Mouse (Mus musculus) lung, embryonic 14.5 days (tissue): ENCODE results near the gene Fbxw2. TPM values are rescaled to one million over a fixed set of nuclear protein-coding genes. Genes with fewer than 3 reads are reported as not detected.
"Not testable (repeated sequence)": the region's sequence is repeated elsewhere in the genome, so short reads cannot be mapped to it uniquely, and the experiment has no call there.

ENCODE experiments used
- ATAC-seq: fragments of 200-750 bp; cut with Nextera tagmentation; 2 replicates; pipeline ENCODE4 v1.8.0; 2017; ENCODE audit warnings: mild to moderate bottlenecking, moderate TSS enrichment, moderate library complexity; ENCODE audit not compliant: insufficient read depth
- DNase-seq: peaks from one replicate; pipeline ENCODE4 v3.0.0-alpha.2; 2015
- H3K27ac ChIP-seq: fragments of 300-500 bp; sonication (generic); 2 replicates; pipeline ENCODE4 v1.5.1; 2014; ENCODE audit warnings: low read depth, mild to moderate bottlenecking, moderate library complexity
- H3K27me3 ChIP-seq: fragments of 300-500 bp; sonication (generic); 2 replicates; pipeline ENCODE4 v1.6.1; 2014; ENCODE audit warnings: low read length, control low read depth; ENCODE audit not compliant: insufficient read depth
- H3K36me3 ChIP-seq: fragments of 300-500 bp; sonication (generic); 2 replicates; pipeline ENCODE4 v1.6.1; 2014; ENCODE audit warnings: control low read depth; ENCODE audit not compliant: insufficient read depth
- H3K4me1 ChIP-seq: fragments of 300-500 bp; sonication (generic); 2 replicates; pipeline ENCODE4 v1.6.1; 2014; ENCODE audit warnings: antibody characterized with exemption, control low read depth; ENCODE audit not compliant: insufficient read depth
- H3K4me2 ChIP-seq: fragments of 300-500 bp; sonication (generic); 2 replicates; pipeline ENCODE4 v1.6.1; 2014; ENCODE audit warnings: mild to moderate bottlenecking
- H3K4me3 ChIP-seq: fragments of 300-500 bp; sonication (generic); 2 replicates; pipeline ENCODE4 v1.5.1; 2014; ENCODE audit warnings: low read depth, low read length
- H3K9ac ChIP-seq: fragments of 300-500 bp; sonication (generic); 2 replicates; pipeline ENCODE4 v1.6.1; 2014
- H3K9me3 ChIP-seq: fragments of 300-500 bp; sonication (generic); 2 replicates; pipeline ENCODE4 v1.6.1; 2016; ENCODE audit warnings: low read depth, low read length, control low read depth
- CTCF ChIP-seq: IDR thresholded peaks from 2 replicates; pipeline ENCODE4 v1.5.1; 2016; ENCODE audit warnings: antibody characterized with exemption, low read depth
- WGBS: fragments of 180-500 bp; shearing (Covaris S2); extraction: QIAGEN DNeasy Blood & Tissue Kit; methylation state at CpG from one replicate; pipeline ENCODE4 v1.1.7; 2014; 5-methylcytosine and 5-hydroxymethylcytosine counted together
- polyA plus RNA-seq: library from polyadenylated mRNA; unstranded; fragments of >200 nt; fragmentation: Nextera tagmentation; extraction: Ambion mirVana; gene quantifications from 2 replicates; pipeline ENCODE4 v1.2.1, GENCODE M21; 2014

Fbxw2 gene
- polyA plus RNA-seq, 1 experiment from 2014 or later, result 77.5 TPM

DNA sequence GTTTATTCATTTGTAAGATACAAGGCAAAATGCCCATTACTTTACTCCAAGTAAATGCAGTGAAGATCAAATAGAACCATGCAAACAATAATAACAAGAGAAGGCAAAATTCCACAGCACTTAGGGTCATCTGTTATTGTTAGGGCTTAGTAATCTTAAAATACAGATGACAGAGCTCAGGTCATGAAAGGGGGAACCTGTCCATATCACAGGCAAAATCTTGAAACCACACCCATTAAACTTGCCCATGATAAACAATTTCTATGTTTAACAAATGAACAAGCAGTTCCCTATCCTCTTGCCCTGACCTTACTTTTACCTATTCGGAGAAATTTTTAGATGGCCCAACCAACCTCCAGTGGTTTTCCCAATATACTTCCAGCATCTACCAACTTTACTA, 16.5 kb downstream of the Fbxw2 start:
- ATAC-seq, result no peak
- H3K4me1 ChIP-seq, result no peaks in the 10 kb centered on the region
- no peaks in the 10 kb centered on the region for H3K27me3 ChIP-seq
- no peak overlapping the region for H3K27ac ChIP-seq
- H3K36me3 ChIP-seq, result peaks cover 79% of the 10 kb centered on the region
- TF ChIP-seq CTCF, result no peak
- H3K4me2 ChIP-seq, result no peak overlapping the region
- no peak for DNase-seq
- WGBS, result 84% methylated on average over 1 of the region's 1 CpGs
- no peak overlapping the region for H3K4me3 ChIP-seq
- no peak overlapping the region for H3K9ac ChIP-seq
- no peaks in the 10 kb centered on the region for H3K9me3 ChIP-seq

DNA sequence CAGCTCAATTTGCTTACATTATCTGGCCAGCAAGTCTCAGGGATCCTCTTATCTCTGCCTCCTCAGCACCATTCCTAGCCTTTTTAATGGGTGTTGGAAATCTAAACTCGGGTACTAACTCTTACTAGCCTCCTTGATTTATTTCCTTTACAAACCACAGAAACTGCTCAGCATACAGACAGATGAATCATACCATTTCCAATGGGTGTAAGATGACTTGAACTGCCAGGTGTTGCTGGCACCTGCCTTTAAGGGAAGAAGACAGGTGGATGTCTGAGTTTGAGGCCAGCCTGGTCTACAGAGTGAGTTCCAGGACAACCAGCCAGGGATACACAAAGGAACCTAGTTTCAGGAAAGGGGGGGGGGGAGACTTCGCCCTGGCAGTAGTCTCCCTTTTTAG, 18.1 kb downstream of the Fbxw2 start:
- ATAC-seq (no peak), DNase-seq (no peak)
- Histone ChIP-seq H3K9ac (no peak overlapping the region), H3K27me3 (no peaks in the 10 kb centered on the region), H3K4me2 (no peak overlapping the region), H3K9me3 (no peaks in the 10 kb centered on the region), H3K27ac (no peak overlapping the region), H3K4me3 (no peak overlapping the region), H3K36me3 (peaks cover 64% of the 10 kb centered on the region), H3K4me1 (no peaks in the 10 kb centered on the region)
- WGBS, result 70% methylated on average over 2 of the region's 2 CpGs
- no peak for TF ChIP-seq CTCF

DNA sequence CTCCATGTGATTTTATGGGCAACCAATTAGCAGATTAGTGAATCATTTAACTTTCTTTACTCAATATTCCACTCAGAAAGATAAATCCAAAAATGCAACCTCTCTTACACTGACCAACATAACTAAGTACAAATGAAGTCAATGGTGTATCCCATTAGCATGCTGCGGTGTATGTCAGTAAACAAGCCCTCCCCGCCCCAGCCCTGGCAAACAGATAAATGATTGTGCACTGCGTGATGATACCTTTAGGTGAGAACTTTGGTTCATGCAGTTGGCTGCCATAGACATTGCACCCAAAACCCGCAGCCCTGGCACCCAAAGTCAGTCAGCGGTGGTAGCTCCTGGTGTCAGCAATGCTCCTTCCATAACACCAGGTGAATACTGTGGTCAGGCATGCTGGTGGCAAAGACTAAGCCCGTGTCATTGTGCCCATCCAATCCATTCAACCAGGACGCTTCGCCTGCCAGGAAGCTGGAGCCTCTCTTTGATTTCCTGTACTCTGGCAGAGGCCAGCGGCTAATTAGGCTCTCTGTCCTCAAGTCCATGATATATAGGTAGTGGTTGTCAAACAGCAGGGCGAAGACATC, 20.7 kb downstream of the Fbxw2 start:
- TF ChIP-seq CTCF, result no peak
- DNase-seq, result no peak
- H3K4me2 ChIP-seq, result no peak overlapping the region
- no peaks in the 10 kb centered on the region for H3K9me3 ChIP-seq
- H3K9ac ChIP-seq, result no peak overlapping the region
- 85% methylated on average over 10 of the region's 10 CpGs for WGBS
- H3K36me3 ChIP-seq, result peaks cover 41% of the 10 kb centered on the region
- no peaks in the 10 kb centered on the region for H3K4me1 ChIP-seq
- no peaks in the 10 kb centered on the region for H3K27me3 ChIP-seq
- no peak for ATAC-seq
- H3K4me3 ChIP-seq, result no peak overlapping the region
- H3K27ac ChIP-seq, result no peak overlapping the region

- ATAC-seq (no peak), DNase-seq (no peak)
- Histone ChIP-seq H3K4me1 (no peaks in the 10 kb centered on the region), H3K9ac (no peak overlapping the region), H3K4me2 (no peak overlapping the region), H3K4me3 (no peak overlapping the region), H3K27me3 (no peaks in the 10 kb centered on the region), H3K27ac (no peak overlapping the region), H3K9me3 (no peaks in the 10 kb centered on the region), H3K36me3 (peaks cover 35% of the 10 kb centered on the region)
- TF ChIP-seq CTCF, result no peak
- 75% methylated on average over 1 of the region's 1 CpGs for WGBS
These were observed 21.3 kb downstream of the Fbxw2 start for GRCm38 (mm10) chr2:34804815-34805214.

GRCm38 (mm10) chr2:34804172-34804571, 21.9 kb downstream of the Fbxw2 start:
- Histone ChIP-seq H3K27ac (no peak overlapping the region), H3K27me3 (no peaks in the 10 kb centered on the region), H3K9ac (no peak overlapping the region), H3K9me3 (no peaks in the 10 kb centered on the region), H3K4me1 (no peaks in the 10 kb centered on the region), H3K36me3 (peaks cover 33% of the 10 kb centered on the region), H3K4me3 (no peak overlapping the region), H3K4me2 (peak overlapping the region; percentile 58; the same call in 1 of the 2 replicates)
- ATAC-seq (no peak), DNase-seq (no peak)
- 94% methylated on average over 2 of the region's 2 CpGs for WGBS
- no peak for TF ChIP-seq CTCF

DNA sequence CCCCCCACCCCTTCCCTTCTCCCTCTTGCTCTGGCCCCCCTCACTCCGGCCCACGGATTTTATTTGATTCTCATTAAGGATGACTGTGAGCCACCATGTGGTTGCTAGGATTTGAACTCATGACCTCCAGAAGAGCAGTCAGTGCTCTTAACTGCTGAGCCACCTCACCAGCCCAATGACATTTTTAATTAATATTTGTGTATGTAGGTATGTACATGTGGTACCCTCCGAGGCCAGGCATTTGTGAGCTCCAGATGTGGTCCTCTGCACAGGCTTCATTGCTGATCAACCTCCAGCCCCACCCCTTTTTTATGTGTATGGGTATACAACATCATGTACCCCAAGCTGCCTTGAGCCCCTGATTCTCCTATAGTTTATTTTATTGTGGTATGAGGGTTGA, 22.4 kb downstream of the Fbxw2 start:
- H3K4me3 ChIP-seq, result peak overlapping the region; percentile 62
- TF ChIP-seq CTCF, result no peak
- no peaks in the 10 kb centered on the region; the same call in 1 of the 2 replicates for H3K4me1 ChIP-seq
- peaks cover 29% of the 10 kb centered on the region for H3K36me3 ChIP-seq
- 79% methylated on average over 3 of the region's 3 CpGs for WGBS
- ATAC-seq (no peak), DNase-seq (no peak)
- peak overlapping the region; percentile 58 for H3K4me2 ChIP-seq
- no peaks in the 10 kb centered on the region for H3K9me3 ChIP-seq
- H3K27me3 ChIP-seq, result no peaks in the 10 kb centered on the region
- H3K9ac ChIP-seq, result no peak overlapping the region
- H3K27ac ChIP-seq, result no peak overlapping the region

DNA sequence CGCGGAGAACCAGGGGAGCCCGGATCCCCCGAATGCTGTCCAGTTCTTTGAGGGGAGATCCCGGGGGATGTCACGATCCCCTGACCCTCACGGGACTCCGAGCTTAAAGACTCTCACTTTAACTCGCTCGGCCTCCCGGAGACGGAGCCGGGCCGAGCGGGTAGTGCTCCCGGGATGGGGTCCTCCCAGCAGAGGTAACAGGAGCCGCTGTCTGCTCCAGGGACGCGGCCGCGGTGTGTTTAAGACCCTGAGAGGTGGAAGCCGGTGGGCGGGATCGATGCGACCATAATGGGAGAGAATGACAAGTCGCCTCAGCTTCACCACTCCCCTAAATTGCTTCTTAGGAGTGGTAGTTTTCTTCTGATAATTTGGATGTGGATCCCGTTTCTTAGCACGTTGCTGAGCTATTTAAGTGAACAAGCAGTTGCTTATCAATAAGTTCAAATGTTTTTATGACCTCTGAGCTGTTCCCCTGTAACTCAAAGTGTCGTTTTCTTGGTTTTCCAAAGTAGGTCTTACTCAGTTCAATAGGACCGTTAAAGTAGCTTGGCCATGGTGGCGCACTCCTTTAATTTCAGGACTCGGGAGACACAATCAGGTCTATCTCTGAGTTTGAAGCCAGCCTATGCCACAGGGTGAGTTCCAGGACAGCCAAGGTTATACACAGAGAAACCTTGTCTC, 23.4 kb downstream of the Fbxw2 start:
- Histone ChIP-seq H3K4me3 (peak overlapping the region; percentile 62), H3K27ac (peak overlapping the region; percentile 90), H3K4me2 (peak overlapping the region; percentile 73), H3K9ac (peak overlapping the region; percentile 74), H3K36me3 (peaks cover 21% of the 10 kb centered on the region)
- not testable (repeated sequence) for H3K9me3 ChIP-seq, H3K4me1 ChIP-seq, H3K27me3 ChIP-seq
- ATAC-seq (peak; percentile 46), DNase-seq (peak; percentile 51)
- under 1% methylated on average over 32 of the region's 32 CpGs for WGBS
